9 mouse cellular contexts compared by ENCODE assay signal in the genomic region with DNA sequence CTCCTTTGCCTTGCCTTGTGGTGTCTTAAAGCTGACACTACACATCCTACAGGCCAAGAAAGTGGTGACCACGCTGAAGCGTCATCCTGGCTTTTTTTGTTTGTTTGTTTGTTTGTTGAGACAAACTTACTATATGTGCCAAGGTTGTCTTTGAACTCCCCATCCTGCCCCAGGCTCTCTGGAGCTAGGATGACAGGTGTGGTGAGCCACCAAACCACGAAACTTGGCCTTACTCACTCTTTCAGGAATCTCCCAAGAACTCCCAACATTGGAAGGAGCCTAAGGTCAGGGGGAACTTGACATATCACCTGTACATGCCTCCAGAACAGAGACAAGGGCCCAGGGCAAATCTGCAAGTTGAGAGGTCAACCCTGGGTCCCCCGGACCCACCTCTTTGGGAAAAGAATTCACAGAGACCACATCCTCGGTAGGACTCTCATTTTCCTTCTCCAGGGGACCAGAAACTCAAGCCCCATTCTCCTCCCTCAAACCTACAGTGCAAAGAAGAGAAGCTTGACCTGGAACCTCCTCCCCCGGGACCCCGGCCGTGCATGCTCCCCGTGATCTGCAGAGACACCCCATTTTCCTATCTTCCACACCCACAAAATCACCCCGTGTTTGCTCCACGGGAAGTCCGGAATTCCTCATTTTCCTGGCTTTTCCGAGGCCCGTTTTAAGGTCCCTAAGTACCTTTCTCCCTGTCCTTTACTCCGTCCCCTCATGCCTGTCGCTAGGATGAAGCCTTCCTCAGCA. TPM values are rescaled to one million over a fixed set of nuclear protein-coding genes. Genes with fewer than 3 reads are reported as not detected.
DNase-seq lines count a peak whose midpoint lies in the region; ATAC-seq lines count a peak whose summit lies in the region.
"Had no signal": no experiment of that assay in that cellular context is flagged by ENCODE, and none has a peak within 500 bp of the region (broad histone marks: within the 10 kb centered on the region; RNA-seq: fewer than 3 reads in every experiment).

No protein-coding gene starts in this region.

- H3K27me3 ChIP-seq in heart, embryonic 14.5 days (ENCODE audit: control insufficient read depth, insufficient read depth, low read length) = no peaks in the 10 kb centered on the region
- H3K27me3 ChIP-seq in hindbrain, embryonic 11.5 days (ENCODE audit: control insufficient read depth, insufficient read depth, low read length) = peaks cover 2% of the 10 kb centered on the region; the same call in 1 of the 2 replicates
- H3K27me3 ChIP-seq in midbrain, embryonic 10.5 days (ENCODE audit: low read depth, poor library complexity, severe bottlenecking) = peaks cover 33% of the 10 kb centered on the region

- WGBS in heart, embryonic 14.5 days = 49% methylated on average over 16 of the region's 16 CpGs
- WGBS in hindbrain, embryonic 11.5 days = 41% methylated on average over 16 of the region's 16 CpGs
- 44% methylated on average over 16 of the region's 16 CpGs for WGBS in midbrain, embryonic 10.5 days

- H3K36me3 ChIP-seq in heart, embryonic 14.5 days (ENCODE audit: control insufficient read depth, insufficient read depth, low read length) = peaks cover 7% of the 10 kb centered on the region; the same call in 1 of the 2 replicates
- H3K36me3 ChIP-seq in hindbrain, embryonic 11.5 days (ENCODE audit: control insufficient read depth, insufficient read depth, low read length) = no peaks in the 10 kb centered on the region
- H3K36me3 ChIP-seq in midbrain, embryonic 10.5 days = no peaks in the 10 kb centered on the region

- H3K27ac ChIP-seq in heart, embryonic 14.5 days (replicated peaks in 1 of 2; ENCODE audit: control insufficient read depth in 1 of 2, insufficient read depth in 1 of 2, low read depth in 2 of 2, low read length in 2 of 2) = peak overlapping the region; percentile 70 to 82
- H3K27ac ChIP-seq in hindbrain, embryonic 11.5 days (ENCODE audit: low read depth, low read length) = peak overlapping the region; percentile 84
- H3K27ac ChIP-seq in midbrain, embryonic 10.5 days (replicated peaks) = peak overlapping the region; percentile 95

- ATAC-seq in heart, embryonic 14.5 days (ENCODE audit: insufficient number of reproducible peaks, insufficient read depth, low FRiP score, low read depth) = no peak
- no peak for ATAC-seq in hindbrain, embryonic 11.5 days (ENCODE audit: low FRiP score)

- DNase-seq in heart, postnatal 36 days = no peak
- peak; percentile 11 for DNase-seq in Muller cell, postnatal 12 days (ENCODE audit: inconsistent ontology term)
- DNase-seq in hindbrain, embryonic 11.5 days (ENCODE audit: low spot score) = no peak
- DNase-seq in midbrain, embryonic 10.5 days (ENCODE audit: low spot score) = no peak
- no peak for DNase-seq in layer of hippocampus, adult 9-10 months (ENCODE audit: low spot score)
- DNase-seq in layer of hippocampus, postnatal 10 days (ENCODE audit: low spot score in 2 of 2) = no peak
- DNase-seq in adrenal gland, adult (ENCODE audit: inconsistent age in 2 of 2, low spot score in 1 of 2) = no peak

- H3K9me3 ChIP-seq in heart, embryonic 14.5 days (ENCODE audit: control insufficient read depth, low read length) = no peaks in the 10 kb centered on the region
- H3K9me3 ChIP-seq in hindbrain, embryonic 11.5 days (ENCODE audit: control insufficient read depth, low read length) = no peaks in the 10 kb centered on the region
- H3K9me3 ChIP-seq in midbrain, embryonic 10.5 days (replicated peaks) = no peaks in the 10 kb centered on the region

- H3K4me2 ChIP-seq in heart, embryonic 14.5 days (ENCODE audit: low read length) = peak overlapping the region; percentile 80
- H3K4me2 ChIP-seq in hindbrain, embryonic 11.5 days (replicated peaks; ENCODE audit: low read depth, low read length) = peak overlapping the region; percentile 75

- H3K4me3 ChIP-seq in heart, embryonic 14.5 days (ENCODE audit: control insufficient read depth in 1 of 2, insufficient read depth in 1 of 2, low read depth in 1 of 2, low read length in 2 of 2) = peak overlapping the region; percentile 44 to 52
- H3K4me3 ChIP-seq in hindbrain, embryonic 11.5 days (ENCODE audit: low read depth, low read length) = peak overlapping the region; percentile 37
- peak overlapping the region; percentile 64 for H3K4me3 ChIP-seq in midbrain, embryonic 10.5 days

- intact Hi-C loops in heart, postnatal 36 days (cut with DNase I) = loop anchor here (2.0 kb wide), 1 partner anchor 40 kb away; no protein-coding TSS in a partner anchor

- peak overlapping the region; percentile 84 for H3K9ac ChIP-seq in heart, embryonic 14.5 days (ENCODE audit: low read length)
- H3K9ac ChIP-seq in hindbrain, embryonic 11.5 days (ENCODE audit: low read depth, low read length) = peak overlapping the region; percentile 87

- H3K4me1 ChIP-seq in heart, embryonic 14.5 days (ENCODE audit: control insufficient read depth in 2 of 2, insufficient read depth in 2 of 2, low read length in 2 of 2) = peaks cover 44 to 50% of the 10 kb centered on the region in 2 experiments
- H3K4me1 ChIP-seq in hindbrain, embryonic 11.5 days (replicated peaks; ENCODE audit: control insufficient read depth, insufficient read depth, low read length) = peaks cover 4% of the 10 kb centered on the region; the same call in 1 of the 2 replicates
- peaks cover 72% of the 10 kb centered on the region for H3K4me1 ChIP-seq in midbrain, embryonic 10.5 days

RNA-seq across cellular contexts. Expression of a gene that starts 2.9 kb away (rescaled TPM):
- 6.2 and 7.6 TPM in 2 replicates for polyA plus RNA-seq in heart, embryonic 14.5 days (2014; fragmentation: Nextera tagmentation; extraction: Ambion mirVana)
- 1 to 10 TPM; 4.3 to 7.5 TPM for total RNA-seq in heart, postnatal 36 days (2021)
- polyA plus RNA-seq in hindbrain, embryonic 11.5 days (2014; fragmentation: Nextera tagmentation; extraction: Ambion mirVana) = 1.7 and 2.1 TPM in 2 replicates
- polyA plus RNA-seq in midbrain, embryonic 10.5 days (2016; fragmentation: Nextera tagmentation; extraction: Ambion mirVana) = 2.1 and 3.3 TPM in 2 replicates
- total RNA-seq in layer of hippocampus, postnatal 10 days (2021) = 1 to 10 TPM; 1.7 TPM
- total RNA-seq: MEL had no signal

RNA-seq across cellular contexts. Expression of a gene that starts 15.4 kb away (rescaled TPM):
- polyA plus RNA-seq in heart, embryonic 14.5 days (2014; fragmentation: Nextera tagmentation; extraction: Ambion mirVana) = 22.4 and 24.3 TPM in 2 replicates
- total RNA-seq in heart, postnatal 36 days (2021) = 10 to 100 TPM; 30.0 to 31.8 TPM
- polyA plus RNA-seq in hindbrain, embryonic 11.5 days (2014; fragmentation: Nextera tagmentation; extraction: Ambion mirVana) = 4.9 and 5.1 TPM in 2 replicates
- polyA plus RNA-seq in midbrain, embryonic 10.5 days (2016; fragmentation: Nextera tagmentation; extraction: Ambion mirVana) = 4.8 and 5.5 TPM in 2 replicates
- total RNA-seq in layer of hippocampus, postnatal 10 days (2021) = 10 to 100 TPM; 13.9 to 14.5 TPM

RNA-seq across cellular contexts. Expression of a gene that starts 21.1 kb away (rescaled TPM):
- 0.23 and 0.41 TPM in 2 replicates for polyA plus RNA-seq in heart, embryonic 14.5 days (2014; fragmentation: Nextera tagmentation; extraction: Ambion mirVana)
- under 1 TPM in 1 of 2 experiments, not detected in 1; 0.30 TPM for total RNA-seq in heart, postnatal 36 days (2021)
- polyA plus RNA-seq in hindbrain, embryonic 11.5 days (2014; fragmentation: Nextera tagmentation; extraction: Ambion mirVana) = 0.12 and 0.18 TPM in 2 replicates
- polyA plus RNA-seq in midbrain, embryonic 10.5 days (2016; fragmentation: Nextera tagmentation; extraction: Ambion mirVana) = 0.16 TPM in 1 of 2 replicates, not detected in the other
- not detected for total RNA-seq in layer of hippocampus, postnatal 10 days (2021)
- total RNA-seq: MEL had no signal

RNA-seq across cellular contexts. Expression of a gene that starts 23.5 kb away (rescaled TPM):
- polyA plus RNA-seq in heart, embryonic 14.5 days (2014; fragmentation: Nextera tagmentation; extraction: Ambion mirVana) = 2.4 and 2.7 TPM in 2 replicates
- 1 to 10 TPM in 1 of 2 experiments, under 1 TPM in 1; 0.28 to 2.0 TPM for total RNA-seq in heart, postnatal 36 days (2021)
- polyA plus RNA-seq in hindbrain, embryonic 11.5 days (2014; fragmentation: Nextera tagmentation; extraction: Ambion mirVana) = 0.06 and 0.27 TPM in 2 replicates
- 0.05 TPM in 1 of 2 replicates, not detected in the other for polyA plus RNA-seq in midbrain, embryonic 10.5 days (2016; fragmentation: Nextera tagmentation; extraction: Ambion mirVana)
- under 1 TPM in 1 of 2 experiments, not detected in 1; 0.22 TPM for total RNA-seq in layer of hippocampus, postnatal 10 days (2021)
- total RNA-seq: MEL had no signal

RNA-seq across cellular contexts. Expression of a gene that starts 25.6 kb away (rescaled TPM):
- 0.07 TPM in 1 of 2 replicates, not detected in the other for polyA plus RNA-seq in heart, embryonic 14.5 days (2014; fragmentation: Nextera tagmentation; extraction: Ambion mirVana)
- total RNA-seq in heart, postnatal 36 days (2021) = not detected
- polyA plus RNA-seq in hindbrain, embryonic 11.5 days (2014; fragmentation: Nextera tagmentation; extraction: Ambion mirVana) = not detected in 2 replicates
- not detected in 2 replicates for polyA plus RNA-seq in midbrain, embryonic 10.5 days (2016; fragmentation: Nextera tagmentation; extraction: Ambion mirVana)
- total RNA-seq in layer of hippocampus, postnatal 10 days (2021) = under 1 TPM; 0.20 to 0.71 TPM
- total RNA-seq: MEL had no signal
